Mouse (Mus musculus): ENCODE data around the gene Tuba8.

DNA sequence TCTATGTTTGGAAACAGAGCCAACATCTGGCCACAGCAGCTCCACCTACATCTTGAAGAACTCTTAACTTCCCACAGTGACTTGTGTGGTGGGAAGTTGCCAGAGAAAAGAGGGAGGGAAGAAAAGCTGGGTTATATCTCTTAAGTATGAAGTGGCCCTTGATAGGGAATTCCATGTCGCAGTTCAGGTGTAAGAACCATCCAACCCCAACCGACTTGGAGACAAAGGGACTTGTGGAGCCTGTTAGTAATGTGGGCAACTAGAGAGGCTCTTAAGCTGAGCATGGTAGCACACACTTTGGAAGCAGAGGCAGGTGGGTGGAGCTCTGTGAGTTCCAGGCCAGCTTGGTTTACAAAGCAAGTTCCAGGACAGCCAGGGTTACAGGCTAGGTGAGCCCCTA lies 912 bp upstream of the Tuba8 start:
- TF ChIP-seq CTCF (IDR thresholded peaks at IDR 0.05; ENCODE audit: extremely low read depth, insufficient read depth, low read length), result no peak
- TF ChIP-seq POLR2A (IDR thresholded peaks at IDR 0.05; ENCODE audit: extremely low read depth, insufficient read depth, low read length), result no peak

Data from cortical plate, adult 2 months (tissue).